Mouse (Mus musculus) olfactory bulb, adult 2 months (tissue): ENCODE measurements around the gene Lysmd2.

Experiments
- CTCF ChIP-seq: fragments of 200-500 bp; IDR thresholded peaks from 2 replicates; pipeline ENCODE4 v1.5.1; 2012; ENCODE audit warnings: low read depth, mild to moderate bottlenecking, low read length, moderate library complexity; ENCODE audit not compliant: insufficient read depth
- POLR2A ChIP-seq: fragments of 200-500 bp; IDR thresholded peaks from 2 replicates; pipeline ENCODE4 v1.6.1; 2012; ENCODE audit warnings: mild to moderate bottlenecking, low read depth, low read length, moderate library complexity; ENCODE audit not compliant: insufficient read depth

DNA sequence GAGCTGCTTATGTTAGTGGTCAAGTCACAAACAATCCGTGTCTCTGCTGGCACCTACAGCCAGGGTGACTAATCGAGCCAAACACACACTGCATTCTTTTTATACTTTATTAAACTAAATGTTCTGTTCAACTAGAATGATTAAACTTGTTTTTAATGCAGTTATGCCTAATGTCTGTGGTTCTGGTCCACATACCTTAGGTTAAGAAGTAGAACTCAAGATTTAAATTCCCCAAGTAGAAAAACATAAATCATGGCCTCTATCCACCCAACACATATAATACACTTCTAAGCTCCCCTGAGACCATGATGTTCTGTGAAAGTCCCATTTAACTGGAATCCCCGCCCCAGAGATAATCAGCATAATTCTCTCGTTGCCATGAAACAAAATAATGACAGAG, 54.1 kb downstream of the Lysmd2 start:
- no peak for TF ChIP-seq CTCF
- no peak for TF ChIP-seq POLR2A
